Mouse (Mus musculus) heart, adult 11 months (tissue): Measurements from ENCODE around the gene Scamp5.

Source experiments
- DNase-seq: peaks from one replicate; pipeline ENCODE4 v3.0.0; 2022

The Scamp5 gene

DNA sequence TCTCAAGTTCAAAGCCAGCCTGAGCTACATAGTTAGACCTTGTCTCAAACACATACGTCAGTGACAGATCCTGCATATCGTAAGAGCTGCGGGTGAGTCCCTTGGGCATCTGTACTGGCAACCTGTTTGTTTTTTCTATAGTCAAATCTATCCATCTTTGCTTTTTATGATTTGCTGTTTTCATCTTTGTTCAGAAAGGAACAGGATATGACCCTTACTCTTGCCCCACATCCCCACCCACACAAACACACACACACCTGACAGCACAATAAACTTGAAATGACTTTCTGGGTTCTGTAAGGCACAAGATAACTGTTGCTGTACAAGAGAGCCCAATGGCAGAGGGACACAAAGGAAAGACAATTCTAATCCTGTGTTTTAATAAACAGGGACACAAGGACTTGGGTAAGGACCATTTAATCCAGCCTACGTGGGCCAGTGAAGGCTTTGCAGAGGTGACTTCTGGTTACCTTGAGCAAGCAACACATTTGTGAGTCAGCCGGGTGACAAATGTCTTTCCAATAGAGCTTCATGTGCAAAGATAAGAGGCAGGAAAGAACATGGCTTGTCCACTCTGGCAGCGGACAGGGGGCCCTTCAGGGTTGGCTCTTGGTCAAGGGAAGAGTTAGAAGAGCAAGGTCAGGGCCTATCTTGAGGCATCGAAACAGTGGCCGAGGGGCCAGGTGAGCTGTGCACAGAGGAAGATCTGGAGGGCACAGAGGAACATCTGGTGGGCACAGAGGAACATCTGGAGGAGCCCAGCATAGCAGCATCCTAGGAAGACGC, 60.5 kb downstream of the Scamp5 start:
- DNase-seq: peak; percentile 85

DNA sequence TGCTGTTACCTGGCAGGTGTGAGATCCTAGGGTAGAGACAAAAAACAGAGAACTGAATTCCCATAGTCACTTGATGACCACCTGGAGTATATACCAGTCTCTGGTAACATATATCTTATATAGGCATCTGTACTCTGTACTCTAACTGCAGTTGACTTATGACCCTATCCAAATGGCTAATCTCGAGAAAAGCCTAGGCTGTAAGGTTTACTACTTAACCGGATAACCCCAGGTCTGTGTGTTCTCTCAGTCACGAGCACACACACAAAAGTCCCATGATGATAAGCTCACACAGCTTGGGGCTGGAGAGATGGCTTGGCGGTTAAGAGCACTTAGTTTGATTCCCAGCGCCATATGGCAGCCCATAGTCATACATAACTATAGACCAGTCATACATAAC, 61.5 kb downstream of the Scamp5 start:
- peak; percentile 14 for DNase-seq

DNA sequence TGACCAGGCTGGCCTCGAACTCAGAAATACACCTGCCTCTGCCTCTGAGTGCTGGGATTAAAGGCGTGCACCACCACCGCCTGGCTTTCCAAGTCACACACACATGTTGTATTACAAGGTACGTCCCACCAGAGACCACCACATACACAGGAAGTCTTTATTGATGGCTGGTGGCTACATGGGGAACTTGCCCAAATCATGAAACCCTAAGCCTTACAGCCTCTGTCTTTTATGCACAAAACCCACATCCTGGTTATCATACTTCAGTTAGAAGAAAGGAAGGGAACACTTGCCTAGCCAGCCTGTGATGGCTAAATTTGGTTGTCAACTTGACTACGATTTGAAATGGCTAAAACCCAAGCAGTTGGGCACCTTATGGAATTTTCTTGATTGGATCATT, 63.8 kb downstream of the Scamp5 start:
- peak; percentile 35 for DNase-seq

DNA sequence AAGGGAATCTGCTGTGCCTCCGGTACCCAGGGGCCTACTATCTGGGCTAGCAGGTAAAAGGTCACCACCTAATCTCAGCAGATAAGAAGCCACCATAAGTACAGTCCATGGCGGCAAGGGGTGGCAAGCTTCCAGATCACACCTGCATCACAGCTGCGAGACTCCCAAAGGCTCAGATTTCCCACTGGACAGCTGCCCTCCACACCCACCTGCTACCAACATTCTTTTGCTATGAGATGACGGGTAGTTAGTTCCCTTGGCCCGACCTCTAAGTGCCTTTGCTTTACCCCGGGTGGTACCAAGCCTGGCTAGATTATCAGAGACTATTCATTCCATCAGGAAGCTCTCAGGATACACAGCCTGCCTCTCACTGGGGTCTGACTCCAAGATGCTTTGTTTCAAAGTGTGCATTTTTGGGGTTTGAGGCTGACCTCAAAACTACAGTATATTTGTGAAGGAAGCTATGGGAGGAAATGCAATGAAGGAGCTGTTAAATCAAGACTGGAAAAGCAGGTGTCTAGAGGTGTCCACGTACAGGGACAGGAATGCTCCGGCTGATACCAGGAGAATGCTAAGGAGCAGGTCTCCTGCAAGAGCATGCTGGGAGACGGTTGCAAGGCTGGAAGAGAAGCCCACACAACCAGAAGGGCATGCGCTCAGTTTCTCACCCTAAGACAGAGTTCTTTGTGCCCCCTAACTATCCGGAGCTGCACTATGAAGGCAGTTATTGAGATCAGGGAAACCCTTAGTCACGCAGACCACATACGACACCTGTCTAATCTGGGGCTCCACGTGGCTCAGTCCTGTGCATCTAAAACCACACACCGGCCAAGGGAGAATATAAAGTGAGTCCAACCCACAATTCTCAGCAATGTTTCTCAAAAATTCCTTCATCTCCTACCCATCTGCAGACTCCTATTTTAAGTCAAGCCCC, 65.3 kb downstream of the Scamp5 start:
- DNase-seq: peak; percentile 75

DNA sequence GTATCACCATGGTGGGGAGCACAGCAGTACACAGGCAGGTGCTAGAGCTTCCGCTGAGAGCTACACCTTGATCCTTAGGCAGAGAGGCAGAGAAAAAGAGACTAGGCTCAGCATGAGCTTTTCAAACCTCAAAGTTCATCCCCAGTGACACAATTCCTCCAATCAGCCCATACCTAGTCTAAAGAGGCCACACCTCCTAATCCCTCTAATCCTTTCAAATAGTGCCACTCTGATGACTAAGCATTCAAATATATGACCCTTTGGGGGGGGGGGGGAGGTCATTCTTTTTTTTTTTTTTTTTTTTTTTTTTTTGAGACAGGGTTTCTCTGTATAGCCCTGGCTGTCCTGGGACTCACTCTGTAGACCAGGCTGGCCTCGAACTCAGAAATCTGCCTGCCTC, 69.1 kb downstream of the Scamp5 start:
- DNase-seq: peak; percentile 59

DNA sequence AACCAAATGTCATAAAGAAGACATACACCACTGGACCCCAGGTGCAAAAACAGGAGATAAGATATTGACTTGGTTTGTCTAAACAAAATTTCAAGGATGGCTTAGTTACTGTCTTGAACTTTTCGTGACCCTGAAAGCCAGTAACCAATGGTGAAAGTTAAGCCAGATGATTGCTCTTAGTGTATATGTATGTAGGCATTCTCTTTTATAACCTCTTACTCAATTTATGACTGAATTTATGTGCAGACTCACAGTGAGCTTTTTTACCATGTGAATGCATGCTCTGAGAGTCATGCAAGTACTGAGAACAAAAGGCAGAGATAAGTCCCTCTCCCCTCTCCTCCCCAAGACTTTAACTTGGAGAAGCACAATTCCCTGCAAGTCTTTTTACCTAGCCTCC, 75.0 kb downstream of the Scamp5 start:
- peak; percentile 12 for DNase-seq
